Mouse (Mus musculus): Measurements from ENCODE around the gene Psmc3. TPM values are rescaled to one million over a fixed set of nuclear protein-coding genes. Genes with fewer than 3 reads are reported as not detected.
A peak's percentile ranks its signal among the peaks of the same experiment; 100 is the strongest.

Psmc3 gene
- polyA plus RNA-seq, 1 experiment from 2014 or later = 369 TPM

DNA sequence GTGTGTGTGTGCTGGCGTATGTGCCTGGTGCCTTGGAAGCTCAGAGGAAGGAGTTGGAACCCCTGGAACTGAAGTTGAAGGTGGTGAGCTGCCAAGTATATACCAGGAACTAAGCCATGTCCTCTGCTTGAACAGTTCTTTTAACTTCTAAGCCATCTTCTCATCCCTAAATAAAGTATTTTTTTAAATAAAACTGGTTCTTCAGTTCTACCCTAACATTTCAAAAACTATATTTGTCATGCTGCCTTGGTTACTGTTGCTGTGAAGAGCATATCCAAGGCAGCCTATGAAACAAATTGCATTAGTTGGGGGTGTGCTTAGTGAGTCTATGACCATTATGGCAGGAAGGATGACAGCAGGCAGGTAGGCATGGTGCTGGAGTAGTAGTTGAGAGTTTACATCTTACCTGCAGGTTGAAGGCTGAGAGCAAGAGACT lies 28.7 kb upstream of the Psmc3 start:
- ATAC-seq (ENCODE audit: low FRiP score) (no peak), DNase-seq (ENCODE audit: low spot score, missing footprints) (no peak)
- Histone ChIP-seq H3K9me3 (ENCODE audit: control insufficient read depth, low read length) (no peaks in the 10 kb centered on the region), H3K4me2 (no peak overlapping the region), H3K4me1 (ENCODE audit: control insufficient read depth, insufficient read depth, low read length) (no peaks in the 10 kb centered on the region), H3K27me3 (ENCODE audit: control insufficient read depth, insufficient read depth, low read length) (no peaks in the 10 kb centered on the region), H3K9ac (ENCODE audit: low read length) (no peak overlapping the region), H3K27ac (ENCODE audit: low read depth, low read length) (no peak overlapping the region), H3K36me3 (ENCODE audit: control insufficient read depth, insufficient read depth, low read length) (peaks cover 2% of the 10 kb centered on the region; the same call in 1 of the 2 replicates), H3K4me3 (ENCODE audit: low read depth, low read length) (no peak overlapping the region)
- 97% methylated on average over 1 of the region's 1 CpGs for WGBS

DNA sequence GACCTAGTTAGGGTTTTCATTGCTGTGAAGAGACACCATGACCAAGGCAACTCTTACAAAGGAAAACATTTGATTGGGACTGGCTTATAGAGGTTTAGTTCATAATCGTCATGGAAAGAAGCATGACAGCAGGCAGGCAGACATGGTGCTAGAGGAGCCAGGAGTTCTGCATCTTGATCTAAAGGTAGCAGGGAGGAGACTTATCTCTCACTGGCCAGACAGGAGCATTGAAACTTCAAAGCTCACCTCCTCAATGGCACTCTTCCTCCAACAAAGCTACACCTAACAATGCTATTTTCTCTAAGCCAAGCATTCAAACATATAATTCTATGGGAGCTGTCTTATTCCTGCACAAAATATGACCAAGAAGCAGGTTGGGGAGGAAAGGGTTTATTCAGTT lies 27.3 kb upstream of the Psmc3 start:
- H3K4me2 ChIP-seq = no peak overlapping the region
- no peak for ATAC-seq (ENCODE audit: low FRiP score)
- no peaks in the 10 kb centered on the region for H3K4me1 ChIP-seq (ENCODE audit: control insufficient read depth, insufficient read depth, low read length)
- no peaks in the 10 kb centered on the region for H3K36me3 ChIP-seq (ENCODE audit: control insufficient read depth, insufficient read depth, low read length)
- DNase-seq (ENCODE audit: low spot score, missing footprints) = no peak
- H3K27me3 ChIP-seq (ENCODE audit: control insufficient read depth, insufficient read depth, low read length) = no peaks in the 10 kb centered on the region
- WGBS = 94% methylated on average over 1 of the region's 1 CpGs
- no peak overlapping the region for H3K27ac ChIP-seq (ENCODE audit: low read depth, low read length)
- H3K9ac ChIP-seq (ENCODE audit: low read length) = no peak overlapping the region
- no peak overlapping the region for H3K4me3 ChIP-seq (ENCODE audit: low read depth, low read length)
- H3K9me3 ChIP-seq (ENCODE audit: control insufficient read depth, low read length) = no peaks in the 10 kb centered on the region

- H3K9ac ChIP-seq (ENCODE audit: low read length) = no peak overlapping the region
- 84% methylated on average over 9 of the region's 9 CpGs for WGBS
- no peak overlapping the region for H3K27ac ChIP-seq (ENCODE audit: low read depth, low read length)
Measured at GRCm38 (mm10) chr2:91027391-91028214, 26.2 kb upstream of the Psmc3 start.

GRCm38 (mm10) chr2:91031216-91031615 lies 22.6 kb upstream of the Psmc3 start:
- no peaks in the 10 kb centered on the region for H3K27me3 ChIP-seq (ENCODE audit: control insufficient read depth, insufficient read depth, low read length)
- no peak overlapping the region for H3K4me2 ChIP-seq
- H3K4me3 ChIP-seq (ENCODE audit: low read depth, low read length) = no peak overlapping the region
- DNase-seq (ENCODE audit: low spot score, missing footprints) (no peak), ATAC-seq (ENCODE audit: low FRiP score) (no peak)
- H3K36me3 ChIP-seq (ENCODE audit: control insufficient read depth, insufficient read depth, low read length) = no peaks in the 10 kb centered on the region
- WGBS = 81% methylated on average over 4 of the region's 4 CpGs
- H3K4me1 ChIP-seq (ENCODE audit: control insufficient read depth, insufficient read depth, low read length) = no peaks in the 10 kb centered on the region
- no peak overlapping the region for H3K9ac ChIP-seq (ENCODE audit: low read length)
- H3K27ac ChIP-seq (ENCODE audit: low read depth, low read length) = no peak overlapping the region
- no peaks in the 10 kb centered on the region for H3K9me3 ChIP-seq (ENCODE audit: control insufficient read depth, low read length)

More at GRCm38 (mm10) chr2:91027391-91028214, 26.2 kb upstream of the Psmc3 start:
- no peaks in the 10 kb centered on the region for H3K9me3 ChIP-seq (ENCODE audit: control insufficient read depth, low read length)
- no peaks in the 10 kb centered on the region for H3K36me3 ChIP-seq (ENCODE audit: control insufficient read depth, insufficient read depth, low read length)
- DNase-seq (ENCODE audit: low spot score, missing footprints) (no peak), ATAC-seq (ENCODE audit: low FRiP score) (no peak)
- no peaks in the 10 kb centered on the region for H3K4me1 ChIP-seq (ENCODE audit: control insufficient read depth, insufficient read depth, low read length)
- H3K4me2 ChIP-seq = no peak overlapping the region
- no peaks in the 10 kb centered on the region for H3K27me3 ChIP-seq (ENCODE audit: control insufficient read depth, insufficient read depth, low read length)
- H3K4me3 ChIP-seq (ENCODE audit: low read depth, low read length) = no peak overlapping the region

DNA sequence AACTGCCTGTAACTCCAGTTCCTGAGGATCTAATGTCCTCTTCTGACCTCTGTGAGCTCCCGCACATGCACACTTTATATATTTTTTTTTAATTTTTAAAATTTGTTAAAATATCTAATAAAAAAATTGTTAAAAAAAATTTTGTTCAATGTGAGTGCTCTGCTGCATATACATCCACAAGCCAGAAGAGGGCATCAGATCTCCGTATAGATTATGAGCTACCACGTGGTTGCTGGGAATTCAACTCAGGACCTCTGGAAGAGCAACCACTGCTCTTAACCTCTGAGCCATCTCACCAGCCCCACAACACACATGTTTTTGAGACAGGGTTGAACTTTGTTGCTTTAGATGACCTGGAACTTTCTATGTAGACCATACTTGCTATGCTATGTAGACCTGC lies 20.8 kb upstream of the Psmc3 start:
- H3K36me3 ChIP-seq (ENCODE audit: control insufficient read depth, insufficient read depth, low read length) = no peaks in the 10 kb centered on the region
- no peak for ATAC-seq (ENCODE audit: low FRiP score)
- DNase-seq (ENCODE audit: low spot score, missing footprints) = no peak

DNA sequence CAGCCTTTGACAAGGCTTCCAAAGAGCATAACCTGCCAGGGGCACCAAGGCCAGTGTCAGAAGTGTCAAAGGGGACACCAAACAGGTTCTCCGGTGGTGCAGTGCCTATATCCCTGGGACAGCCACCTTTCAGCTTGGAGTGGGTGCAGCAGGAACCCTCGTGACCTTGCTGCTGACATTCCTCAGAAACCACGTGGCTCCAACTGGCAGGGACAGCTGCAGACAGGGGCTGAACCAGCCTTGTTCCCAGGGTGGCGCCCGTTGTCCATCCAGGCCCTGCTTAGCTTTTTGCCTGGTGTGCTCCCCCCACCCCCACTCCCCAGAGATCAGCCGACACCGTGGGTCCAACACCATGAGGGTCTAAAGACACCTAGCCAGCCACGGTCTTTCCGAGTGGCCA lies 18.4 kb upstream of the Psmc3 start, which contains the start of gene Rapsn:
Gene Rapsn (plus strand): TSS at position 236 of the 400 bp plus-strand sequence.
- no peaks in the 10 kb centered on the region for H3K36me3 ChIP-seq (ENCODE audit: control insufficient read depth, insufficient read depth, low read length)
- no peak within 1 kb of the TSS for H3K4me3 ChIP-seq (ENCODE audit: low read depth, low read length)
- no peaks in the 10 kb centered on the region for H3K9me3 ChIP-seq (ENCODE audit: control insufficient read depth, low read length)
- H3K4me2 ChIP-seq = no peak within 1 kb of the TSS
- ATAC-seq (ENCODE audit: low FRiP score) (no peak), DNase-seq (ENCODE audit: low spot score, missing footprints) (no peak)
- WGBS = 75% methylated on average over 9 of the region's 9 CpGs
- no peaks in the 10 kb centered on the region for H3K27me3 ChIP-seq (ENCODE audit: control insufficient read depth, insufficient read depth, low read length)
- no peak within 1 kb of the TSS for H3K9ac ChIP-seq (ENCODE audit: low read length)
- no peaks in the 10 kb centered on the region for H3K4me1 ChIP-seq (ENCODE audit: control insufficient read depth, insufficient read depth, low read length)
- no peak within 1 kb of the TSS for H3K27ac ChIP-seq (ENCODE audit: low read depth, low read length)

More for the DNA sequence above, 20.8 kb upstream of the Psmc3 start:
- Histone ChIP-seq H3K27ac (ENCODE audit: low read depth, low read length) (no peak overlapping the region), H3K27me3 (ENCODE audit: control insufficient read depth, insufficient read depth, low read length) (no peaks in the 10 kb centered on the region), H3K9ac (ENCODE audit: low read length) (no peak overlapping the region), H3K4me3 (ENCODE audit: low read depth, low read length) (no peak overlapping the region), H3K9me3 (ENCODE audit: control insufficient read depth, low read length) (no peaks in the 10 kb centered on the region), H3K4me2 (no peak overlapping the region), H3K4me1 (ENCODE audit: control insufficient read depth, insufficient read depth, low read length) (no peaks in the 10 kb centered on the region)
- 19% methylated on average over 3 of the region's 3 CpGs for WGBS

- H3K9me3 ChIP-seq (ENCODE audit: control insufficient read depth, low read length) = no peaks in the 10 kb centered on the region
- DNase-seq (ENCODE audit: low spot score, missing footprints) (no peak), ATAC-seq (ENCODE audit: low FRiP score) (no peak)
- H3K27ac ChIP-seq (ENCODE audit: low read depth, low read length) = no peak overlapping the region
- H3K4me3 ChIP-seq (ENCODE audit: low read depth, low read length) = no peak overlapping the region
- H3K27me3 ChIP-seq (ENCODE audit: control insufficient read depth, insufficient read depth, low read length) = no peaks in the 10 kb centered on the region
- WGBS = 73% methylated on average over 8 of the region's 8 CpGs
- no peak overlapping the region for H3K4me2 ChIP-seq
- no peaks in the 10 kb centered on the region for H3K4me1 ChIP-seq (ENCODE audit: control insufficient read depth, insufficient read depth, low read length)
- H3K36me3 ChIP-seq (ENCODE audit: control insufficient read depth, insufficient read depth, low read length) = no peaks in the 10 kb centered on the region
- H3K9ac ChIP-seq (ENCODE audit: low read length) = no peak overlapping the region
Measured at GRCm38 (mm10) chr2:91041786-91042185, 12.0 kb upstream of the Psmc3 start.

DNA sequence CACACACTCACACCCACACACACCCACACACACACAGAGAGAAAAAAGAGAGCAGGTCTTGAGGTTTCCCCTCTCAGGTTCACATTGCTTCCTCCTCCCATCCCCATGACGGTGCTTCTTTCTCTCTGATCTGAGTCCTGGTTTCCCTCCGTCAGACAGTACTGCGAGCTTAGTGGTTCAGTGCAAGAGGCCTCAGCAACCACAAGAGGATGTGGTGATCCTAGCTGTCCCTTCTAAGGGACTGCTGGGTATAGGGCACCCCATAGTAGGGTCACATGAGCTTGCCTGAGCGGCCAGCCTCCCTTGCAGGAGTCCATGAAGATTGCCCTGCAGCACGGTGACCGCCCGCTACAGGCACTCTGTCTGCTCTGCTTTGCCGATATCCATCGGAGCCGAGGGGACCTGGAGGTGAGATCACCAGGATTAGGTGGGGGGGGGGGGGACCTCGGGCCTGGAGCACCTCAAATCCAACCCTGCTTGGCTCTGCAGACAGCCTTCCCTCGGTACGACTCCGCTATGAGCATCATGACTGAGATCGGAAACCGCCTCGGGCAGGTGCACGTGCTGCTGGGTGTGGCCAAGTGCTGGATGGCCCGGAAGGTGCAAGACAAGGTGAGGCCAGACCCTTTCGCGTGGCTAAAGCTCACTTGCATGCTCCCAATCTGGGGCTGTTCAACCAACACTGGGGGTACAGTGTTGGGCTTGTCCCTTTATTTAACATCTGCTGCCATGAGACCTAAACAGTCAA lies 11.0 kb upstream of the Psmc3 start:
- 74% methylated on average over 21 of the region's 21 CpGs for WGBS
- DNase-seq (ENCODE audit: low spot score, missing footprints) (no peak), ATAC-seq (ENCODE audit: low FRiP score) (peak; percentile 27; the same call in 1 of the 2 replicates)
- H3K36me3 ChIP-seq (ENCODE audit: control insufficient read depth, insufficient read depth, low read length) = no peaks in the 10 kb centered on the region
- H3K4me3 ChIP-seq (ENCODE audit: low read depth, low read length) = no peak overlapping the region
- H3K27me3 ChIP-seq (ENCODE audit: control insufficient read depth, insufficient read depth, low read length) = no peaks in the 10 kb centered on the region
- H3K4me1 ChIP-seq (ENCODE audit: control insufficient read depth, insufficient read depth, low read length) = no peaks in the 10 kb centered on the region
- H3K9me3 ChIP-seq (ENCODE audit: control insufficient read depth, low read length) = no peaks in the 10 kb centered on the region
- no peak overlapping the region for H3K4me2 ChIP-seq
- no peak overlapping the region for H3K9ac ChIP-seq (ENCODE audit: low read length)
- H3K27ac ChIP-seq (ENCODE audit: low read depth, low read length) = no peak overlapping the region

- ATAC-seq (ENCODE audit: low FRiP score) (no peak), DNase-seq (ENCODE audit: low spot score, missing footprints) (no peak)
- H3K4me2 ChIP-seq = no peak overlapping the region
- H3K9me3 ChIP-seq (ENCODE audit: control insufficient read depth, low read length) = no peaks in the 10 kb centered on the region
- H3K27me3 ChIP-seq (ENCODE audit: control insufficient read depth, insufficient read depth, low read length) = no peaks in the 10 kb centered on the region
- WGBS = 84% methylated on average over 13 of the region's 13 CpGs
- H3K27ac ChIP-seq (ENCODE audit: low read depth, low read length) = no peak overlapping the region
- no peak overlapping the region for H3K4me3 ChIP-seq (ENCODE audit: low read depth, low read length)
- H3K4me1 ChIP-seq (ENCODE audit: control insufficient read depth, insufficient read depth, low read length) = no peaks in the 10 kb centered on the region
- H3K9ac ChIP-seq (ENCODE audit: low read length) = no peak overlapping the region
- no peaks in the 10 kb centered on the region for H3K36me3 ChIP-seq (ENCODE audit: control insufficient read depth, insufficient read depth, low read length)
Measured at GRCm38 (mm10) chr2:91044727-91045126, 9.1 kb upstream of the Psmc3 start.

Data from midbrain, embryonic 11.5 days (tissue).